Mouse (Mus musculus): ENCODE measurements at regions not wholly inside any gene's neighbourhood (a gene's known extent, or its start where the extent isn't known, plus 50 kb on each side); places are given as distances from the start of the nearest gene placed in this dataset.

DNA sequence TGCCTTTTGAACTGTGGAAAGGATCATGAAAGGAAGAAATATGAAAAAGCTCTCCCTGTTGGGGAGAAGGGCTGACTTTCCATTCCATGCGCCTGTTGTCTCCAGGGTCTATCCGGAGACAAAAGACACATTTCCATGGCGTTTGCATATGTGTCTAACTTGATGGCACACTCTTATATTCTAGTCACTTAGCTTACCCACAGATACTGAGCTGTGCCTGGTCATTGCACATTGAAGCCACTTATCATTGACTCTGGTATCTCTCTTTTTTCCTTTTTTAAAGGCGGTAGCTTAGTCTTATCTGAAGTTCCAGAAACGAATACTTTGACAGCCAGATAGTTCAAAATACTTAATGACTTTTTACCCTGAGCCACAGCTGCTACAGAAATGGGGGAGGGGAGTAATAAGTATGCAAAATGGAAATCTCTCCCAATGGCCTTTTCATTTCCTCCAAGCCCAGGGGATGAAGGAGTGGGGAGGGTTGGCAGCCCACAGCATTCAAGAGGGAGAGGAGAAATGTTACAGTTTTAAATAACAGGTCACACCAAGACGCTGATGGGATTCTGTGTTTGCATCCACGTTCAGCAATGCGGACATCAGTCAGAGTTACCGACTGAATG, 137.9 kb upstream of the Slc35f3 start:
- DNase-seq (ENCODE audit: low spot score in 2 of 2) = no peak

- no peak for DNase-seq (ENCODE audit: low spot score in 2 of 2)
Measured at GRCm38 (mm10) chr8:126162748-126163371, 135.5 kb upstream of the Slc35f3 start.

DNA sequence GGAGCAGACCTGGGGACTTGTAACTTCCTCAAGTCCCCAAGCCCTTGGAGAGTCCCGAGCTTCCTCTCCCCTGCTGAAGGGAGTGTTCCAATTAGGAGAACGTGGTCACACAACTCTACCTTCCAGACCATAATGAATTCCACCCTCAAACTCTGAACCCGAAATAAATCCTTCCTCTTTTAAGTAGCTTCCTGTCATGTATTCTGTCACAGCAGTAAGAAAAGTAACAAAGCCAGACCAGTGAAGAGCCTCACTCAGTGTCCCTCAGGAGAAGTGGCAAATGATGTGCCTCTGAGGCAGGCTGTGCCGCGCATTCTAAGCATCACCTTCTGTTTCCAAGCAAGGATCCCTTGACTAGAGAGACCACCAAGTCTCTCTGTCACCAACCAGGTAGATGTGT, 134.4 kb upstream of the Slc35f3 start:
- no peak for DNase-seq (ENCODE audit: low spot score in 2 of 2)

DNA sequence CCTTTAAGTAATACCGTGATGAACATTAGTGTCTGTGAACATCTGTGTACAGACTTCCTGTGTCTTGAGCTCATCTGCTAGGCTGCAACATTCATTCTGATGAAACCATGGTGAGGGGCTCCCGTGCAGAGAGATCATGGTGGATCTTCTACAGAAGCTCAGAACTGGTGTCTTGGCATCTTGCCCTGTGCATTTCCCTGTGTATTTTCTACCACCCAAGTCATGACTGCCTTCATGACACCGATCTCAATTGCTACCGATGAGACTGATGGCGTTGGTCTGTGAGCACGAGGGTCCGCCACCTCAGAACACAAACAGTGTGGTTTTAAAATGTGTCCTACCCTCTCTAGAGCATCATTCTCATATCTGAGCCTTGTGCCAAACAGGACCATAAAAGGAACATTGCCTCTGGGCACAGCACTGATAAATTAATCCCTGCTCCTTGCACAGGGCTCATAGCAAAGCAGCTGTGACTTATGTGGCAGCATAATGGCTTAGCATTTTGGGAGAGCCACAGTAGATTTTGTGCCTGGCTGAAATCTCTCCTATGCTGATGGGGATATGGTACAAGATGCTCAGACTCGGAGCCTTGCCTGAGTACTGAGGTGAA, 132.8 kb upstream of the Slc35f3 start:
- no peak for DNase-seq (ENCODE audit: low spot score in 2 of 2)

DNA sequence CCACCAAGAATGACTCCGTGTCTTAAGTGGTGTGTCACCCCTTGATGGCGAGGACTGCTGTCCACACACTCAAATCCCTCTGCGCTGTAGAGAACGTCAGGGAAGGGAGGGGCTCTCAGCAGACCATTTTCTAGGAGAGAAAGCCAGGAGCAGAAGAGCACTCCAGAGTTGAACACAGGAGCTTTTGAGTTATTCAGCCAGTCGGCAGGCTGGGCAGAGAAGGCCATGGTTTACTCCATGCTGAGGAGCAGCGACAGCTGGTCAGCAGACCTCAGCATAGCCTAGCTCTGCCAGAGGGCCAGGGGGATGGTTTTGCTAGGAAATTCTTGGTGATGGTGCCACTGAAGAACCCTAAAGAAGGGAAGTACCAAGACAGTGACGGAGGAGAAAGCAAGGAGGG, 132.0 kb upstream of the Slc35f3 start:
- no peak for DNase-seq (ENCODE audit: low spot score in 2 of 2)

- DNase-seq (ENCODE audit: low spot score in 2 of 2) = no peak
Measured at GRCm38 (mm10) chr8:126174451-126174850, 123.9 kb upstream of the Slc35f3 start.

DNA sequence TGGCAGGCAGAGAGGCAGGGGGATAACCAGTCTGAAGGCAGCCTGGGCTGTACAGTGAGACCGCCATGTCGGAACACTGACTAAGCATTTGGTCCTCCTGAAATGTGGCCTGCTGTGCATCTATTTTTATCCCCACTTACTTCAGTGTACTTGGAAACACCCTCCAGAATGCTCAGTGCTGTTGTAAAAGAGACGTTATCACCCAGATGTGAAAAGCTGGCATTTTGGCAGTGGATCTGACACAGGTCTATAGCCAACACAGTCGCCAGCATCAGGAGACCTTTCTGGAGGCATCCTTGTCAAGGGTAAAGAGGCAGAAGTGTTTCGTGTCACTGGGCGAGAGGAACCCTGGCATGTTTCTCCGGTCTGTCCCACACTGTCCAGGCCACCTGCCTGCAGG, 122.1 kb upstream of the Slc35f3 start:
- DNase-seq (ENCODE audit: low spot score in 2 of 2) = no peak

- DNase-seq (ENCODE audit: low spot score in 2 of 2) = no peak
Measured at GRCm38 (mm10) chr8:126177855-126178254, 120.5 kb upstream of the Slc35f3 start.

DNA sequence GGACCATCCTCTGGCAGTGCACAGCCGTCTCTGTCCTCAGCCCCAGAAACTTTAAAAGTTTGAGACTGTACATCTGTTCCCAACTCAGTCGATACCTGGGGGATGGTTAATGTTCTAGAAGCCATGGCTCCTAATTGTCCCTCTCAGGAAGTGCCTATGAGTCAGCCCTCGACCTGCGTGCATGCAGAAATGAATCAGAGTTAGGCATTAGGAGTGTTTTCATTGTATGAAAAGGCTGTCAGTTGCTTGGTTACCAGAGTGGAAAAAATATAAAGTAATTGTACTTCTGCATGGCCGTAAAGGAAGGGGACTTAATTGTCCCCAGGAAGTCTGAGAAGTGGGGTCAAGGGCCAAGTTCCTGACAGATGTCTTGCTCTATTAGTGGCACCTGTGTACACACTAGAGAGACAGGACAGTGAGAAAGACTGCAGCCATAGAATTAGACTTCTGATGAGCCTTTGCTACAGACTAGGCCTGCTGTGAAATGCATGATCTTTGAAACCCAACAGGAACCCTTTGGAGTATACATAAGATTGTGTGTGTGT, 109.5 kb upstream of the Slc35f3 start:
- DNase-seq (ENCODE audit: low spot score in 2 of 2) = no peak

GRCm38 (mm10) chr8:126195616-126196015, 102.7 kb upstream of the Slc35f3 start:
- DNase-seq (ENCODE audit: low spot score in 2 of 2) = no peak

- no peak for DNase-seq (ENCODE audit: low spot score in 2 of 2)
Measured at GRCm38 (mm10) chr8:126210561-126210960, 87.8 kb upstream of the Slc35f3 start.

DNA sequence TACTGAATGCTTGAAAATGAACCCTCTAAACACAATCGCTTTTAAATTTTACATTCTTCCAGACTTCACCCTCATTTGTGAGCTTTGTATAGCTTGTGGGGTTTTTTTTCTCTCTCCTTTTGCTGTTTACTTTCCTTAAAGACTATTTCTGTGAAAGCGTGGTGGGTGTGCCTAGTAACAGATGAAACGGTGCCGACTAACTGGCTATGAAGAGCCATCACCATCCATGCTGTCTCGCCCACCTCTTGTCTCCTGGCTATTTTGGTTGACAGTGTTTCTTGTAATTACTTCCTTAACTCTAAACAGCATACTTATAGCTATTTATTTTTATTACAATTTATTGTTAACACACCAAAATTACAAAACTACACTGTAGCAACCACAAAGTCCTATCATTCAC, 85.6 kb upstream of the Slc35f3 start:
- no peak for DNase-seq (ENCODE audit: low spot score in 2 of 2)

DNA sequence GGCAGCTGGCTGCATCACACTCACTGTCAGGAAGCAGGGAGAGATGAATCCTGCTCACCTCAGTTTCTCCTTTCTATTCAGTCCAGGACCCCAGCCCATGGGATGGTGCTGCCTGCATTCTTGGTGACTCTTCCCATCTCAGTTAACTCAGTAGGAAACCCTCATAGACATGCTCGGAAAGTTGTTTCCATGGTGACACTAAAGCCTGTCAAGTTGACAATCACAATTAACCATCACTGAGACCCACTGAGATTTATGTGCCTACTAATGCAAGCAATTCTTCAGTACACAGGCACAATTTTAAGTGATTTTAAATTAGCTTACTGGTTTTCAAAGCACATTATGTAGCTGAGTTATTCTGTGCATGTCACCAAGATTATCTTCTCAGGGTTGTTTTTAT, 83.8 kb upstream of the Slc35f3 start:
- DNase-seq (ENCODE audit: low spot score in 2 of 2) = no peak

DNA sequence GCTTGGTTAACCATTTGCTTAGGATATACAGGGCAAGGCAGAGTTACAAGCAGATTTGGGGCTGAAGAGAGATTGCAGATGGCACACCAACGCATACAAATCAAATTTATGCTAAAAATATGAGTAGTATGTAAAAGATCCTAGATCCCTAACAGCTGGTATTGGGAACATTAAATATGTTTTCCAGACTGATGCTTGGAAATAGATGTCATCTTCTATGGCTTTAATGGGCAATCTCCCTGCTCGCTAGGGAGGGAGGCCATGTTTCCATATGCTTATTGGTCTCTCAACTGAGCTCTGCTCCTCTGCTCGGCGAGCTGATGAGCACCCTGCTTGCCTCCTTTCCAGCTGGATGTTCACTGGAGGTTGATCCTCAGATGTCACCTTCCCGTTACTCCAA, 82.0 kb upstream of the Slc35f3 start:
- DNase-seq (ENCODE audit: low spot score in 2 of 2) = no peak

GRCm38 (mm10) chr8:126221631-126222030, 76.7 kb upstream of the Slc35f3 start:
- no peak for DNase-seq (ENCODE audit: low spot score in 2 of 2)

DNA sequence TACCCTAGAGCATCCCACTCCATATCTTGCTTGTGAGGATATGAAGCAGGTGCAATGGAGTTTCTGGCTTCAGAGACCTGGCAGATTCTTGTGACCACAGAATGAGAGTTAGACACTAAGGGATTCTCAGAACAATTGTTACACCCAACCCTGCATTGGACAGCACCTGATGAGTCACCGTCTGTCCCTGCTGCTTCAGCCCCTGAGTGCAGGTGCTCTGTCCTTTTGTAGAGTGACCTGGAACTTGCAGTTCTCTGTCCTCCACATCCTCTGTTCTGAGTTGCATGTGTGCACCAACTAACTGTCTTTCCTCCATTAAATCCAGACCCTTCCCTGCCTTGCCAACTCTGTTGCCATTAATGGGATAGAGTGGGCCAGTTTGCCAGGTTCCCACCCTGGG, 66.6 kb upstream of the Slc35f3 start:
- no peak for DNase-seq (ENCODE audit: low spot score in 2 of 2)

DNA sequence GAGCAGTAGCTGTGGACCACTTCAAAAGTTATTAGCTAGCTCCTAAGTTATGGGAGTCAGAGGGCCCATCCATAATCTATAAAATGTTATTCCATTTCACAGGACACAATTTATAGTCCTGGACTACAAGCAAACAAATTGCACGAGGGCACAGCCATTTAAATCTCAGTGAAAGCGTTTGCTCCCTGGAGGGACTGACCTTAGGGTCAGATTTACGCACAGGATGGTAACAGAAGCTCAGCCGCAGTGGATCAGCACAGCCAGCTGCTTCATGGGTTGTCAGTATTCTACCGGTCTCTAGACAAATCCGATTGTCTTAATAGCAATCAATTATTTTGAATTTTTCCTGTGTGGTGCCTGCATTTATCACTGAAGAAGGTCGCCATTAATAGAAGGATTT, 65.8 kb upstream of the Slc35f3 start:
- no peak for DNase-seq (ENCODE audit: low spot score in 2 of 2)

DNA sequence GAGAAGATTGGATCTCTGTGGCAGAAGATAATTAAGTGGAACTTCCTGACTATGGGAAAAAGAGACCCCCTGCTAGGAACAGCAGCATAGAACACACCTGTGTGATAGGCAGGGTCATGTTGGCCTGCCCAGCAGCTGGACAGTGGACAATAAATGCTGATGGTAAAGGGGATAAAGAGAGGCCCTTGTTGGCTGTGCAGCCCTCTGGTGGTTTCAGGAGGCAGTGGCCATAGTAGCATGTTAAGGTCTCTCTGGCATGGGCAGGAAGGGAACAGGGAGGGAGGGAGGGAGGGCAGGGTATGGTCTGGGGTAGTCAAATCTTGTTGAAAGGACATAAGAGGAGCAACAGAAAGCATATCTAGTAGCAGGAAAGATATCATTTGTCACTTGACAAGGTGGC, 58.7 kb upstream of the Slc35f3 start:
- DNase-seq (ENCODE audit: low spot score in 2 of 2) = no peak

DNA sequence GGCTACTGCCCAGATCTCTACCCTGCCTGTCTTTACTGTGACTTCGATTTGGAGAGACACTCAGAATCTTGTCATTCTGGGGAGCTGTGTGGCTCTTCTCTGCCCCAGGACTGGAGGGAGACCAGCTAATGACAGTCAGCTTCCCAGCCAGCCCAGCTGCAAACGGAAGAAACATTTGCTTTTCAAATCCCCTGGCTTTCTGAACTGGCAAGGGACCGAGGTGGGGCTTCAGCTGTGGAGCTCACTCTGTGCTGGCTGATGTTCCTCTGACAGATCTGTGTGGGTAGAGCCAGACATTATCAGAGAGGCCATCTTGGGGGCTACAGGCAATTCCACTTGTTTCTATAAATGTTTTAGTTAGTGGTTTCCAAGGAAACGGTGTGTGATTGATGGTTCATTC, 54.0 kb upstream of the Slc35f3 start:
- DNase-seq (ENCODE audit: low spot score in 2 of 2) = no peak

Measured in urinary bladder, postnatal 36 days (tissue).